Mouse (Mus musculus): ENCODE results near the gene Gm44503. TPM values are rescaled to one million over a fixed set of nuclear protein-coding genes. Genes with fewer than 3 reads are reported as not detected.

Gene Gm44503
- polyA plus RNA-seq, 1 experiment from 2014 or later: not detected

- no peak for ATAC-seq
- H3K4me1 ChIP-seq (ENCODE audit: control insufficient read depth, insufficient read depth, low read length): no peaks in the 10 kb centered on the region
- WGBS: 92% methylated on average over 1 of the region's 1 CpGs
Observed at GRCm38 (mm10) chr9:73030443-73030842, 71.8 kb downstream of the Gm44503 start.

GRCm38 (mm10) chr9:73031421-73031820 is 72.8 kb downstream of the Gm44503 start:
- H3K4me2 ChIP-seq (ENCODE audit: low read length): no peak overlapping the region
- H3K4me1 ChIP-seq (ENCODE audit: control insufficient read depth, insufficient read depth, low read length): no peaks in the 10 kb centered on the region
- no peaks in the 10 kb centered on the region for H3K27me3 ChIP-seq (ENCODE audit: control insufficient read depth, insufficient read depth, low read depth, low read length)
- H3K27ac ChIP-seq (ENCODE audit: low read length): no peak overlapping the region
- H3K4me3 ChIP-seq (ENCODE audit: low read depth, low read length): no peak overlapping the region
- ATAC-seq: no peak
- WGBS: 77% methylated on average over 4 of the region's 4 CpGs
- peaks cover 12% of the 10 kb centered on the region for H3K36me3 ChIP-seq (ENCODE audit: control insufficient read depth, insufficient read depth, low read length)
- no peak overlapping the region for H3K9ac ChIP-seq (ENCODE audit: low read depth, low read length)
- H3K9me3 ChIP-seq (replicated peaks; ENCODE audit: control insufficient read depth, low read length, poor library complexity, severe bottlenecking): no peaks in the 10 kb centered on the region

More at GRCm38 (mm10) chr9:73030443-73030842, 71.8 kb downstream of the Gm44503 start:
- H3K36me3 ChIP-seq (ENCODE audit: control insufficient read depth, insufficient read depth, low read length): peaks cover 12% of the 10 kb centered on the region
- H3K9me3 ChIP-seq (replicated peaks; ENCODE audit: control insufficient read depth, low read length, poor library complexity, severe bottlenecking): no peaks in the 10 kb centered on the region
- no peak overlapping the region for H3K4me3 ChIP-seq (ENCODE audit: low read depth, low read length)
- no peak overlapping the region for H3K9ac ChIP-seq (ENCODE audit: low read depth, low read length)
- H3K27ac ChIP-seq (ENCODE audit: low read length): no peak overlapping the region
- H3K27me3 ChIP-seq (ENCODE audit: control insufficient read depth, insufficient read depth, low read depth, low read length): no peaks in the 10 kb centered on the region
- no peak overlapping the region for H3K4me2 ChIP-seq (ENCODE audit: low read length)

GRCm38 (mm10) chr9:73033406-73033805 is 74.8 kb downstream of the Gm44503 start:
- H3K27me3 ChIP-seq (ENCODE audit: control insufficient read depth, insufficient read depth, low read depth, low read length): no peaks in the 10 kb centered on the region
- H3K9ac ChIP-seq (ENCODE audit: low read depth, low read length): no peak overlapping the region
- peaks cover 1% of the 10 kb centered on the region for H3K4me1 ChIP-seq (ENCODE audit: control insufficient read depth, insufficient read depth, low read length)
- H3K27ac ChIP-seq (ENCODE audit: low read length): no peak overlapping the region
- H3K9me3 ChIP-seq (replicated peaks; ENCODE audit: control insufficient read depth, low read length, poor library complexity, severe bottlenecking): no peaks in the 10 kb centered on the region
- H3K36me3 ChIP-seq (ENCODE audit: control insufficient read depth, insufficient read depth, low read length): peaks cover 12% of the 10 kb centered on the region
- 97% methylated on average over 1 of the region's 1 CpGs for WGBS
- no peak overlapping the region for H3K4me3 ChIP-seq (ENCODE audit: low read depth, low read length)
- no peak for ATAC-seq
- no peak overlapping the region for H3K4me2 ChIP-seq (ENCODE audit: low read length)

- H3K9me3 ChIP-seq (replicated peaks; ENCODE audit: control insufficient read depth, low read length, poor library complexity, severe bottlenecking): no peaks in the 10 kb centered on the region
- under 1% methylated on average over 49 of the region's 49 CpGs for WGBS
- no peaks in the 10 kb centered on the region for H3K27me3 ChIP-seq (ENCODE audit: control insufficient read depth, insufficient read depth, low read depth, low read length)
- peak overlapping the region; percentile 76 for H3K9ac ChIP-seq (ENCODE audit: low read depth, low read length)
- H3K4me1 ChIP-seq (ENCODE audit: control insufficient read depth, insufficient read depth, low read length): peaks cover 16% of the 10 kb centered on the region
- ATAC-seq: peak; percentile 94
- H3K4me2 ChIP-seq (ENCODE audit: low read length): peak overlapping the region; percentile 85
- no peaks in the 10 kb centered on the region for H3K36me3 ChIP-seq (ENCODE audit: control insufficient read depth, insufficient read depth, low read length)
- peak overlapping the region; percentile 87 for H3K27ac ChIP-seq (ENCODE audit: low read length)
- peak overlapping the region; percentile 64 for H3K4me3 ChIP-seq (ENCODE audit: low read depth, low read length)
Observed at GRCm38 (mm10) chr9:73039222-73039945, 80.7 kb downstream of the Gm44503 start.

GRCm38 (mm10) chr9:73040080-73040479 is 81.4 kb downstream of the Gm44503 start, which contains the start of gene Pigb:
Gene Pigb, minus strand, starts transcription at chr9:73040378.
- WGBS: 30% methylated on average over 6 of the region's 6 CpGs
- no peak for ATAC-seq
- Histone ChIP-seq H3K9ac (ENCODE audit: low read depth, low read length) (peak within 1 kb of the TSS; percentile 76), H3K9me3 (replicated peaks; ENCODE audit: control insufficient read depth, low read length, poor library complexity, severe bottlenecking) (no peaks in the 10 kb centered on the region), H3K4me1 (ENCODE audit: control insufficient read depth, insufficient read depth, low read length) (peaks cover 17% of the 10 kb centered on the region), H3K4me3 (ENCODE audit: low read depth, low read length) (peak within 1 kb of the TSS; percentile 64), H3K4me2 (ENCODE audit: low read length) (peak within 1 kb of the TSS; percentile 85), H3K27ac (ENCODE audit: low read length) (peak within 1 kb of the TSS; percentile 87), H3K36me3 (ENCODE audit: control insufficient read depth, insufficient read depth, low read length) (no peaks in the 10 kb centered on the region), H3K27me3 (ENCODE audit: control insufficient read depth, insufficient read depth, low read depth, low read length) (no peaks in the 10 kb centered on the region)

GRCm38 (mm10) chr9:73044146-73045079 is 85.8 kb downstream of the Gm44503 start, which contains the start of gene Rab27a:
Gene Rab27a, plus strand, starts transcription at chr9:73044854.
- H3K27me3 ChIP-seq (ENCODE audit: control insufficient read depth, insufficient read depth, low read depth, low read length): no peaks in the 10 kb centered on the region
- WGBS: under 1% methylated on average over 41 of the region's 41 CpGs
- peaks cover 10% of the 10 kb centered on the region for H3K4me1 ChIP-seq (ENCODE audit: control insufficient read depth, insufficient read depth, low read length)
- H3K9ac ChIP-seq (ENCODE audit: low read depth, low read length): peak within 1 kb of the TSS; percentile 67
- peak within 1 kb of the TSS; percentile 49 for H3K4me3 ChIP-seq (ENCODE audit: low read depth, low read length)
- ATAC-seq: peak; percentile 79
- H3K9me3 ChIP-seq (replicated peaks; ENCODE audit: control insufficient read depth, low read length, poor library complexity, severe bottlenecking): no peaks in the 10 kb centered on the region
- no peaks in the 10 kb centered on the region for H3K36me3 ChIP-seq (ENCODE audit: control insufficient read depth, insufficient read depth, low read length)
- peak within 1 kb of the TSS; percentile 80 for H3K4me2 ChIP-seq (ENCODE audit: low read length)
- no peak within 1 kb of the TSS for H3K27ac ChIP-seq (ENCODE audit: low read length)

- H3K36me3 ChIP-seq (ENCODE audit: control insufficient read depth, insufficient read depth, low read length): no peaks in the 10 kb centered on the region
- H3K27me3 ChIP-seq (ENCODE audit: control insufficient read depth, insufficient read depth, low read depth, low read length): no peaks in the 10 kb centered on the region
- peak overlapping the region; percentile 49 for H3K4me3 ChIP-seq (ENCODE audit: low read depth, low read length)
- WGBS: 10% methylated on average over 7 of the region's 7 CpGs
- H3K9ac ChIP-seq (ENCODE audit: low read depth, low read length): peak overlapping the region; percentile 67
- H3K9me3 ChIP-seq (replicated peaks; ENCODE audit: control insufficient read depth, low read length, poor library complexity, severe bottlenecking): no peaks in the 10 kb centered on the region
- H3K4me2 ChIP-seq (ENCODE audit: low read length): peak overlapping the region; percentile 80
- ATAC-seq: no peak
- H3K27ac ChIP-seq (ENCODE audit: low read length): no peak overlapping the region
- peaks cover 12% of the 10 kb centered on the region for H3K4me1 ChIP-seq (ENCODE audit: control insufficient read depth, insufficient read depth, low read length)
Observed at GRCm38 (mm10) chr9:73045204-73045603, 86.6 kb downstream of the Gm44503 start.

GRCm38 (mm10) chr9:73045711-73046110 is 87.1 kb downstream of the Gm44503 start:
- H3K4me3 ChIP-seq (ENCODE audit: low read depth, low read length): peak overlapping the region; percentile 49
- H3K36me3 ChIP-seq (ENCODE audit: control insufficient read depth, insufficient read depth, low read length): no peaks in the 10 kb centered on the region
- ATAC-seq: no peak
- no peak overlapping the region; the same call in 1 of the 2 replicates for H3K9ac ChIP-seq (ENCODE audit: low read depth, low read length)
- H3K27ac ChIP-seq (ENCODE audit: low read length): no peak overlapping the region
- WGBS: 87% methylated on average over 10 of the region's 10 CpGs
- no peaks in the 10 kb centered on the region for H3K9me3 ChIP-seq (replicated peaks; ENCODE audit: control insufficient read depth, low read length, poor library complexity, severe bottlenecking)
- H3K4me2 ChIP-seq (ENCODE audit: low read length): peak overlapping the region; percentile 80
- no peaks in the 10 kb centered on the region for H3K27me3 ChIP-seq (ENCODE audit: control insufficient read depth, insufficient read depth, low read depth, low read length)
- peaks cover 11% of the 10 kb centered on the region for H3K4me1 ChIP-seq (ENCODE audit: control insufficient read depth, insufficient read depth, low read length)
